Mouse (Mus musculus) urinary bladder, postnatal 36 days (tissue): ENCODE results near the gene Mrs2.

Source experiments
- DNase-seq, 2 experiments: peaks; one replicate each; pipeline ENCODE4 v3.0.0; 2022; ENCODE audit warnings: low spot score in 2 of 2, mixed read lengths in 1 of 2

The Mrs2 gene

DNA sequence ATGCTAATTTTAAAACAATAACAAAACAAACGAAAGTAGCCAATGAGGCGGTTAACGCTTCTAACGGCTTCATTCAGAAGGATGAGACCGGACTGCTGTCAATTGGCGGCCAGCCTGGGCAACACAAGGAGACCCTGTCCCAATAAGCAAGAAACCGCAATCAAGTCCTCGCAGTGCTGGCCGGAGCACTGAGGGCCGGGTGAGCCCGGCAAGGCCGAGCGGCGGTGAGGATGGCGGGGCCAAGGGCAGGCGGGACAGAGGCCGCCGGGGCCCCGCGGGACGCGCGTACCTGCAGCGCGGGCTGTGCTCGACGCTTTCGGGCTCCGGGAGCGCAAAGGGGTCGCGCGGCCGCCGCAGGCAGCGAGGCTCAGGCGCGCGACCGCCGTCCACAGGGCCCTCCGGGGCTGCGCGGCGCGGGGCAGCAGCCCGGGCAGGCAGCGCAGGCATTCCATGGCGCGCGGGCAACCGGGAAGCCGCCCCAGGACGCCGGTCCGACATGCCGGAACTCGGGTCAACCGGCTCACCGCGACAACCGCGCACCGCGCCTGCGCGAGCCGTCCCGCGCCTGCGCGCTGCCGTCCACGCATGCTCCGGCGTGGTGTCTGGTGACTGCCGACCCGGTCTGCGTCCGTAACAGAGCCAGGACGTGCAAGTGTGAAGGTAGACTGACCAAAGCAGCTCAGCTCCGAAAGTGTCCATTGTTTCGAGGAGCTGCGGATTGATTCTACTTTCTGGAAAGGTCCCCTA is at the start of gene Mrs2:
Gene Mrs2 (minus strand): TSS at position 587 of the 747 bp plus-strand sequence.
- peak; percentile 81 to 88 for DNase-seq

DNA sequence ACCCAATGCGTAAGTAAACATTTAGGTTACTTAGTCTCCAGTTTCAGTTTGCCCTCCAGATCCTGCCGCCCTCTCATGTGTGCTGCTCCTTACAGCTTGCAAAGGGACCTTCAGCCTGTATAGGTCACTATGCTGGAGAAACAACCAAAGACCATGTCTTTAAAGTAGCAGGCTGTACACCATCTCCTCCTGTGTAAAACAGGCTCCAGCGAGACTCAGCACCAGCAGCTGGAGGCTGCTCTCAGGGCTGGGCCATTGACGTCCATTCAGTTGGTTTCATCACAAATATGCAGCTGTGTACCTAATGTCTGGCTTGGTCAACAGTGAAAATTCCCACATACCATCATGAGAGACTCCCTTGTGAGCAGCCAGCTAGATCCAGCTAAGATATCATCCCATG is 49.6 kb upstream of the Mrs2 start:
- DNase-seq: no peak

DNA sequence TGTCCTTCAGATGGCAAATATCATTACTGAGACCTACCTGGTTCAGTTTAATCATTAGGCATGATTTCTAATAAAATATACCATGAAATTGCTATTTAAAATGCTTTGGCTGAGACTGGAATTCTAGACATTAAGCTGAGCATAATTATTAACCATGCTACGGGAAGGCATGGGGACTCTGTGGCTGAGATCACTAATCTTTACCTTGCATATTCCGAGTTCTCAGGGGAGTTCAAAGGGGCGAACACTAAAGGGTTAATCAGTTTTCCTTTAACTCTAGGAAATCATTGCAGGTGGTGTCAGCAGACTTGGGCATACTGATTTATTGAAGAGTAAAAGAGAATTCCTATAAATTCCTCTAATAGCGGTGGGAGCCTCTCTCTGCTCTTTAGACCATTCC is 47.0 kb upstream of the Mrs2 start:
- no peak for DNase-seq

DNA sequence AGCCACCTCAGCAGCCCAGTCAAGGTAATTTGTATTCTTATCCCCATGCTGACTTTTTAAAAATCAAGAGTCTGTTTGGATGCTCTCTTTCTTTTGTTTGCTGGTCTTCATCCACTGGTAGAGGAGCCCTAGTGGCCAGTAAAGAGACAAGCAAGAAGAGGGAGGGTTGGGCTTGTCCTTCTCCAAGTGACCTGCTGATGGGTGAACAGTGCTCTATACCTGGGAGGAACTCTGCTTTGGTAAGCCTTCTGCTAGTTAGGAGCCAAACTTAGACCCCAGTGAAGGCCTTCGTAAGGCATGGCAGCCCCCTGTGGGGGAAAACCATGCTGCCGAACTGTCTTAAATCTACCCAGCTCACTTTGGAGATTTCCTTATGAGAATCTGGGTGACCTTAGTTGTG is 46.5 kb upstream of the Mrs2 start:
- no peak for DNase-seq

DNA sequence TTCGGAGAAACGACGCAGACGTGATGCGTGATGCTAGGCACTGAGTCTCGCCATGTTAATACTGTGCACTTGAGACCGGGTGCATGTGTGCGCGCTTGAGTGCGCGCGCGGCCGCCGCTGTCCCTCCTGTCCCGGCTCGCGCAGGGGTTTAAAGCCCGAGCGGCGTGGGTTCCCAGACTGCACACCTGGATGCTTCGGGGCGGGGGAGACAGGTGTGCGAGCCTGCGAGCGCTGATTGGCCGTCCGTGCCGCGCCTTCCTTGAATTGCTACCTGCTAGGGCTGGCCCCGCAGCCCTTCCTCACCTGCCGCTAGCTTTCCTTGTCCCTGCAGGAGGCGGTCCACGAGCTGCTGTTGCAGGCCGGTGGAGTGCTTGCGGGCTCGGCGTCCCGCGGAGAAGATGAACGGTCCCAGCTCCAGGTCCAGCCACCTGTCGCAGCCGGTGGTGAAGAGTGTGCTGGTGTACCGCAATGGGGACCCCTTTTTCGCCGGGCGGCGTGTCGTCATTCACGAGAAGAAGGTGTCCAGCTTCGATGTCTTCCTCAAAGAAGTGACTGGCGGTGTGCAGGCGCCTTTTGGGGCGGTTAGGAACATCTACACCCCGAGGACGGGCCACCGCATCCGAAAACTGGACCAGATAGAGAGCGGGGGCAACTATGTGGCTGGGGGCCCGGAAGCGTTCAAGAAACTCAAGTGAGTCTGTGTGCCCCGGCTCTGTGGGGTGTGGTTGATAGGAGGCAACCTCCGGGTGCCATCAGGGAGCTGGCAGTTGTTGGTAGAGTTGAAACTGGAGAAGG is 35.9 kb upstream of the Mrs2 start, which contains the start of gene Dcdc2a:
Gene Dcdc2a (plus strand): TSS at position 132 of the 795 bp plus-strand sequence.
- peak in 1 of 2 experiments; percentile 5 for DNase-seq

DNA sequence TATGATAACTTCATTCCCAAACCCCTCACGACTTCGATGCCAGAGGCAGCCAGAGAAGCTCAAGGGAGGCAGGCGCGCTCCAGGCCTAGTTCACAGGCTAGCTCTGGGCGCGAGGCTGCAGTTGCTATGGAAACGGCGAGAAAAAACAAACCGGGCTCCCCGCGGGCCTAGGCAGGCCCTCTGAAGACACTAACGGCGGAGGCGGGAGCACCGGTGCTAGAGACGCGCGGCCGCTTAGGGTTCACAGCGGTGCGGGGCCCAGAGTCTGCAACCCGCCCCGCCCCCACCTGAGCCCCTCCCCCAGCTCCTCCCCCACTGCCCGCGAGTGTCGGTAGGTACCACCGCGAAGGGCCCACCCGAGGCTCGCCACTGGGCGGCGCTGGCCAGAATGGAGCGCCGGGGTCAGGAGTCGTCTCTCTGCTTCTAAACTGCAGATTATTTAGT is 35.0 kb upstream of the Mrs2 start:
- peak in 1 of 2 experiments; percentile 41 for DNase-seq

DNA sequence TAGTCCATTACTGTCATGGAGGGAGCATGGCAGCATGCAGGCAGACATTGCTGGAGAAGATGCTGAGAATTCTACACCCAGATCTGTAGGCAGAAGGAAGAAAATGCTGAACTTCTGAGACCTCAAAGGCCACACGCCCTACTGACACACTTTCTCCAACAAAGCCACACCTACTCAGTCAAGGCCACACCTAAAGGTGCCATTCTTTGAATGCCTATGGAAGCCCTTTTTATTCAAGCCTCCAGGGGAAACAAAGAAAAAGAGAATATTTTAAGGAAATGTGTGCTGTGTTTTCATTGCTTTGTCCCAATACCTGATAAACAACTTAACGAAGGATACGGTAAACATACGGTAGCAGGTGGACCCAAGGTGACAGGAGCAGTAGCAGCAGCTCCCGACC is 32.5 kb upstream of the Mrs2 start:
- no peak for DNase-seq

DNA sequence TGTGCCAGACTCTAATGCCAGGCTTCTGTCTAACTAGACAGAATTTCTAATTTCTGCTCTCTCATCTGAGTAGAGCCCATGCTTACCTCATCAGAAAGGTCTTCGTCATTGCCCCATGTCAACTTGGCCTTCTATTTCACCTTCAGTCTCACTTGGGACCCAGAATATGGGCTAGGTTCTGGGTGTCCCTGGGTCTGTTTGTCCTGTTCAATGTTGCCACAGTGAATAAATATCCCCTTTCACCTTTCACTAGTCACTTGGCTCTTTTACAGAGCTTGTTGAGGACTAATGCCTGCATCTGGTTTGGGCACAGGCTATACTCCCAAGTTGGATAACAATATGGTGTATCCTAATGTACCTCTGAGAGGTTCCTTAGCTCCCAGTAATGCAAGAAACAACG is 19.3 kb upstream of the Mrs2 start:
- no peak for DNase-seq

DNA sequence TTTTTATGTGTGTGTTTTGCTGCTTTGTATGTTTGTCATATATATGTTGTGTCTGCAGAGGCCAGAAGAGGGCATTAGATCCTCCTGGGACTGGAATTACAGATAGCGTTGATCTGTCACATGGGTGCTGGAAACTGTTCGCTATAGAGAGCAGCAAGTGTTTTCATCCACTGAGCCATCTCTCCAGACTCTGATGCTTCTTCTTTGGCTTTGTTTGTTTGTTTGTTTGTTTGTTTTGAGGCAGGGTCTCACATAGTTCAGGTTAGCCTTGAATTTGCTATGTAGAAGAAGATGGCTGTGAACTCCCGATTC is 6.9 kb upstream of the Mrs2 start:
- DNase-seq: no peak

DNA sequence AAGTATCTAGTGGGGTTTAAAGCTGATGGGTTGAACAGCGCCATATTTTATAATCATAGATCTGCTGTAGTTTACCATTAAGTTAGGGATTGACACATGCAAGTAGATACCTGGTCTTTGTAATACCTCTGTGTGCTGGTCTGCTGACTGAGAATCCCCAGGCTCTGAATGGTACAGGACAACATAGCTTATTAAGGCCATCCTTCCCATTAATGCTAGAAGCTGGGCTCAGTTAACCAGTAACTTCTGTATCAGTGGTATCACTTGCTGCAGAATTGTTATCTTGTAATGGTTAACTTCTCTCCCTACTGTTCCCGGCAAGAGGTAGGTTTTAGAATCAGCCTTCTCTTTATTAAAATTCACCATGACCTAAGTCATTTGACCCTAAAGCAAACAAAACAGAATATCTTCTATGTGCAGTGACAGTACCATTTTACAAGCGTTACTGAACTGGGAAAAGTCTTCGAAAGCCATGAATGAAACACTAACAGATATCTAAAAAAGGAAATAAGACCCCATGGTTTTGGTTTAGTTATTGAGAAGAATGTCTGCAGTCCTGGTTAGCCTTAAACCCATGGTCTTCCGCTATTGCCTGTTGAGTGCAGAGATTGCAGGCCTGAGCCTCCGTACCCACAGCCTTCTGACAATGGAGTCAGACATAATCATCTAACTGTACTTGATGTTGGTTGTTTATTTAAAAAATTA is 6.4 kb upstream of the Mrs2 start:
- no peak for DNase-seq

DNA sequence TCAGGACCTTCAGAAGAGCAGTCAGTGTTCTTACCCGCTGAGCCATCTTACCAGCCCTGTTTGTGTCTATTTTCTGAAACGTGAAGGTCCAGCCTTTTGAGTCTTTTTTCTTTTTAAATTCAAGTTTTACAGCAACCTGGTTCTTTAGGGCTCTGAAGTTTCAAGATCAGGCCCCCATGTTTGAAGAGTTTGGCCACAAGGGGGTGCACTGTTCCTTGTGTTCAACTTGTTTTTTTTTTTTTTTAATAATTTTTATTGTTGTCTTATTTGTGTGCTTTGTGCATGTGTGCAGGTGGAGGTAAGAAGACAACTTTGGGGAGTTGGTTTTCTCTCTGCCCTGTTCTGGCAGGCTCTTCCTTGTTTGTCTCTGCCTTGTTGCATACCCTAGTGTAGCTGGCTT is 4.5 kb upstream of the Mrs2 start:
- DNase-seq: no peak

DNA sequence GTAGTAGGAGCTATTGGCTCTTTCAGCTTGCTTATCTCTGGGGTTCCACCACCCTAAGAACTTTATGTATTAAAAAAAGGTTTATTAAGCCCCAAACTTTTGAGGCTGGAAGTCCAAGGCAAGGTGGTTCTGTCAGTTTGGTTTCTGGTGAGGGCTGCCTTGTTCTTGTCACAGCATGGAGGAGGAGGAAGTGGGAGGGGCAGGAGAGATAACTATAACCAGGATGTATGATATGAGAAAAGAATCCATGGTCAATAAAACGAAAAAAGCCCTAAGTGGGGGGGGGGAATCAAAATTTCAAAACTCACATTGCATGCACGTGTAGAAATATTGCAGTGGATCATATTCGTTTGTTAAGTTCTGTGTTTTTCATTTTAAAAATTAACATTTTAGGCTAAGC is 3.0 kb upstream of the Mrs2 start:
- DNase-seq: no peak

DNA sequence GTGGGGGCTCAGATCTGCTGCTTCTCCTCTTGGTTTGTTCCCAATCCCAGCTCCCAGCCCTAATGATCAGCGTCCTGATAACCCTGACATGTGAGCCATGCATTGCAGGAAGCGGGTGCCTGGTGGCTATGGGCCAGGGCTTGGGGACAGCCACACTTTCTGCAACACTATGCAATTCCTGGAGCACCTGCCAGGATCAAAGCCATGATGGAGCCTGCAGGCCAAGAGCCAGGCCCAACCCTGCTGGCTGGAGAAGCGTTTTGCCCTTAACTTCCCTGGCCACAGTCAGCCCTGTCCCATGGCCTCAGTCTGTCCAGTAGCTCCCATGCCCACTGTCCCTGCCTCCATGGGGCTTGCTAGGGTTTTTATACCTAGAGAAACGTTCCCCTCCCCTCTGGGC is 2.2 kb upstream of the Mrs2 start:
- no peak for DNase-seq

DNA sequence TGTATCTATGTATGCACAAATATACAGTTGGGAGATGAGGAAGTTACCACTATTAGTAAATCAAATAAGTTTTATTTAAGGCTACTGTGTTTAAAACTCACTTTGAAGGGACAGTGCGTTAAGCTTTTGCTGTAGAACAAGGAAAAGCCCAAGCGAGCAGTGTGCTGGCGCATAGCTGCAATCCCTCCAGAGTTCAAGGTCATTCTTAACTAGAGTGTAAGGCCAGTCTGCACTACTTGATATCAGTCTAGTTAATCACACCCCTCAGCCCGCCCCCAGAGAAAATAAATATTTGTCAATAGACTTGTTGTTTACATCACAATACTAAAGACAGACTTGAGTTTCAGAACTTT is 337 bp upstream of the Mrs2 start:
- no peak for DNase-seq

DNA sequence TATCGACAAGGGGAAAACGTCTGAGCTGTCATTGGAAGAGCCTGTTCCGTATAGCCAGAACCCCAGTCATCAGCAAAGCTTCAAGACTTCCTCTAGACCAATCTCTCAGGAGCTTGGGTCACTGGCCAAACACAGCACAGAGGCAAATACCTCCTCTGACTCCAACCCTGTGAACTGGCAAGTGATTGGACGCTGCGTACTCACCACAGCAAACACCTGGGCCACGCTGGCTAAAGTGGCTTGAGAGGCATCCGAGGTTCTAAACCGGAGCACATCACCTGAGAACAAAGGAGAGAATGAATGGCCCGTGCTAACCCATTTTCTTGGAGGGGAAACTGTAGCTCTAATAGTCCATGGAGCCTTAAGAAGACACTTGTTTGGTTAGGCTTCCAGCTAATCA is 1.9 kb downstream of the Mrs2 start:
- DNase-seq: no peak

DNA sequence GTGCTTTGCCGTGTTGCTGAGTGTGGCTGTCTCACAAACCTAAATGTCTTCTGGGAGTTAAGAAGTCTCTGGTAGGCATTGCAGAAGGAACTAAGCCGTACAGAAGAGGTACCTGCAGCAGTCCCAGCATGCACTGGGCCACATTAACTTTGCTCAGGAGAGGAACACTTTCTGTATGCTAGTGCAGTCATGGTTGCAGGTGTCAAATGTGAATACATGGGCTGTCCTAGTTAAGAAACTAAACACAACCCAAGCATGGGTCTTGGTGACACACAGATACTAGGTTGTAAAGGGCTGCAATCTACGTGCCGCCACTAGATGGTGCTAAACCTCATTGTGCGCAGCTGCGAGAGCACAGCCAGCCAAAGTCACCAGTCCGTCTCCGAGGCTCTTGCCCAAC is 13.1 kb downstream of the Mrs2 start:
- peak in 1 of 2 experiments; percentile 14 for DNase-seq

DNA sequence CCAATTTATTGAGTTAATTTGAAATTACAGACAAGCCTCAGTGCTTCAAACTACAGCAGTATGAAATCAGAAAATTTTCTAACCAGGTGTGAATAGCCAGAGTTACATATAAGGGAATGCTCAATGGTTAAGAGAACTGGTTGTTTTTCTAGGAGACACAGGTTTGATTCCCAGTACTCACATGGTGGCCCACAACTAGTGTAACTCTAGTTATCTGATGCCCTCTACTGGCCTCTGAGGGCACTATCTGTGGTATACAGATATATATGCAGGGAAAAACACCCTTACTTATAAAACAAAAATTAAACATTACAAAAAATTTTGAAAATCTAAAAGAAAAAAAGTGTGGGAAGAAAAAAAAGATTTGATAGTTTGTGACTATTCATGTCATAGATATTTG is 17.2 kb downstream of the Mrs2 start:
- DNase-seq: no peak

DNA sequence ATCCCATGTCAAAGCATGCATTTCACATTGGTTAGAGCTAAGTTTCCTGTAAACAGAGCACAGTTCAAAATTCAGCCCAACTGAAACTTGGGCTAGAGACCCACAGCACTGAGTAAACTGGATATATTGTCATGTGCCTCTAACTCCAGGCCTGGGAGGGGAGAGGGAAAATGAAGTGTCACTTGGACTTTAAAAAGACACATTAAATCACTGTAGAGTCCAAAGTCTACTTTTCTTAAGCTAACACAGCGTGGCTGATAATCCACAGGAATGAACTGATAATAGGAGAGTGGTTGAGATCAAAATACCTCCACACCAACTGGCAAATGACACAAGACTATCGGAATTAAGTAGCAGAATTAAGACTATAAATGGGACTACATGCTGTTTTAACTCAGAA is 20.6 kb downstream of the Mrs2 start:
- no peak for DNase-seq

DNA sequence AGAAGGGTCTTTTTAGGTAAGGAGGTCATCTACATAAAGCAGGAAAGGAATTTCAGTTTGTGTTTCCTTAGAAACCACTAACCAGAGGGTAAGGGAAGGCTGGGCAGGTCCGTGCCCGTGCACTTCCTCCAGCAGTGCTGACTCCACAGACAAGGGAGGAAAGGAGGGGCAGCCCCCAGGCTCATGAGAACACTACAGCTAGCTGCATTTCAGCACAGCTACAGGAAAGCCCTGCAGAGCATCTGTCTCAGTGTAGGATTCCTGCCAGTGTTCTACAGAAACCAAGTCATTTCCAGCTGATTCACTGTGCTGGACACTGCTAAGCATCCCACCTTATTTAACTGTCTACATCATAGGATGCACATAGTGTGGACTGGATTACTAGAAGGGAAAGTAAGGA is 27.0 kb downstream of the Mrs2 start:
- no peak for DNase-seq

DNA sequence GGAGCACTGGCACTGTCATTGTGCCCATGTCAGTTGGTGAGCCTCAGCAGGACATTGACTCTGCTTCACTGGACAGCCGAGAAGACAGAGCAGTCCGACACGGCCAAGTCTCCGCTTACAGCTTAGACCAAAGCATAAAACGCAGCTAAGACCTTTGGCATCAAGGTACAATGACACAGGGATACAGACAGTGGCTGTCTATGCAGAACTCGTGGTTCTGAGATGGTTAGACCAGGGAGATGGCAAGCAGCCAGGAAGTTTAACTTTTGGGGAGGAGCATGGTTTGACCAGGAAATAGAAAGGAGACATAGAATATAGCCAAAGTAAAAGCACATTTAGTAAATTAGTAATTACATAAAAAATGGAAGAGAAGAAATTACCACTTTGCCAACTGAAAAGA is 31.2 kb downstream of the Mrs2 start:
- no peak for DNase-seq

DNA sequence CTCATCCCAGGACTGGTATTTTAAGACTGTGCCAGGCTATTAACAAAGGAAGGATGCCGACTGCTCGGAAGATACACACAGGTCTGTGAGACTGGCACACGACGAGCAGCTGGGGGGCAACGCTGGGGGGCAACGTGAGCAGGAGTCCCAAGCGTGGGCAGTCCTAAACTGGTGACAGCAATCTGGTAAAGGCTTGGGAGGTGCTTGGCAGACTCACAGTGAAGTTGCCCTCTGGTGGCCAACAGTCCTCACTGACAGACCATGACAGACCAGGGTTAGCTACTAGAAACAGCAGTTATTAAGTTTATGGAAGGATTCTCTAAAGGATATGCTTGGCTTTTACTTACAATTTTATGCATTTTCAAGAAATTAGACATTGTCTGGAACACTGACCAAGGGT is 31.8 kb downstream of the Mrs2 start:
- DNase-seq: peak; percentile 35 to 44

DNA sequence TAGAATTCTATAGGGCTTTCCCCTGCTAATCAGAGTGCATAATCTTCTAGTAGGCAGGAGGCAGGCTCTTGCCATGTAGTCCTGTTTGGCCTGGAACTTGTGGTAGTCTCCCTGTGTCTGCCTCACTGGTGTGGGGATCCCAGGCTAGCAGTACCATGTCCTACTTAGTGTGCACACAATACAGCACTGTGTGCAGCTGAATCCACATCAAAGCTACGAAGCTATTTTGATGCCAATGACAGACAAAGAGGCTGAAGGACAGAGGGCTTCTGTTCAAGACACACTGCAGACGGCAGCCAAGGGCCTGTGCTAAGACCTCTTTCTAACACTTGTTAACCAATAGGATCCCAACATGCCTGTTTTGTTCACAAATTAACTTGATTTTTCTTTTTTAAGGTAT is 34.7 kb downstream of the Mrs2 start:
- DNase-seq: no peak

DNA sequence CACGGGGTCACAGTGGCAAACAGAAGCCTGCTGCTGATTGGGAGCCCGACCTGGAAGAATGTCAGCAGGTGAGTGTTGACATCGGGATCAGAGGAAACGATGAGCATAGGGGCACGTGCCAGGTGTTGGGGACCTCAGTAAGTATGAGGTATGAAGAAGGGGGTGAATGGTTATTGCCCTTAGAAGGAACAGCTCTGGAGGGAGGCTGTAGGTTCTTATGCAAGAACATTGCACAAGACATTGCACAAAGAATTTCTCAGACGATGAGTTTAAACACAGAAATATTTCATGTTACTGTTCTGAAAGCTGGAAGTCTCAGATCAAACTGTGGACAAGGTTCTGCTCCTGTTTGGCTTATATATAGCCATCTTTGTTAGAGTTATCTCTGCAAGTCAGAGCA is 39.1 kb downstream of the Mrs2 start:
- no peak for DNase-seq
